Mouse (Mus musculus): ENCODE results near the gene Mndal.
"Not testable (repeated sequence)": the region's sequence is repeated elsewhere in the genome, so short reads cannot be mapped to it uniquely, and the experiment has no call there.

DNA sequence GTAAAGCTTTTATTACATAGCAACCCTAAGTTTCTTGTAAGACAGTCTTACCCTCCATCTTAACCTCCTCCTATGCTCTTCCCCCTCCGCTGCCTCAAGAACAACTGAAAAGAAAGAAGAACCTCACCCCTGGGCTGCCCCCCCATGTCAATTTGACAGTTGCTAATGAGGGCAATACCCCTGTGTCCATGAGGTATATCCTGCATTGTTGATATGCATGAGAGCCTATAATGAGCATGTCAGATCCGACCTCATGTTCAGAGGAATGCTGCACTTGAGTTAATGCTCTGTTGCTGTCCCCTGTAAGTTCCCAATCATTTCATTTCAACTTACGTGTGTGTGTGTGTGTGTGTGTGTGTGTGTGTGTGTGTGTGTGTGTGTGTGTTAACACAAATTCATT is 17.7 kb upstream of the Mndal start:
- TF ChIP-seq EP300, CTCF (IDR thresholded peaks at IDR 0.05; ENCODE audit: low read depth): not testable (repeated sequence)

All from liver, postnatal 0 days (tissue).